Mouse (Mus musculus): ENCODE data around the gene Wdr43. TPM values are rescaled to one million over a fixed set of nuclear protein-coding genes. Genes with fewer than 3 reads are reported as not detected.

Wdr43 gene
- polyA plus RNA-seq, 1 experiment, result 24.1 TPM

- H3K4me2 ChIP-seq (ENCODE audit: low read depth), result no peak overlapping the region
- TF ChIP-seq E2F4 (IDR thresholded peaks at IDR 0.05; ENCODE audit: insufficient read depth) (no peak), MAX (IDR thresholded peaks at IDR 0.05; ENCODE audit: low read depth) (no peak), POLR2AphosphoS2 (IDR thresholded peaks at IDR 0.05; ENCODE audit: insufficient read length, low read depth) (no peak)
- no peaks in the 10 kb centered on the region for H3K36me3 ChIP-seq (ENCODE audit: control insufficient read depth, insufficient read depth)
- H3K4me3 ChIP-seq, result no peak overlapping the region
- no peaks in the 10 kb centered on the region for H3K27me3 ChIP-seq (ENCODE audit: control insufficient read depth, insufficient read depth, insufficient read length)
- no peak overlapping the region for H3ac ChIP-seq (ENCODE audit: control insufficient read depth, insufficient read length)
- no peaks in the 10 kb centered on the region for H3K79me2 ChIP-seq (ENCODE audit: control insufficient read depth, insufficient read depth)
Measured at GRCm38 (mm10) chr17:71707715-71708114, 92.0 kb downstream of the Wdr43 start.

Other genes with a start within 250 kb of the Wdr43 start
- 0.10 TPM for gene Gm4707, start 156.0 kb upstream of the Wdr43 start, polyA plus RNA-seq (2012; fragmentation: generic; extraction: Trizol)
- gene Smchd1, start 140.6 kb upstream of the Wdr43 start, polyA plus RNA-seq (2012; fragmentation: generic; extraction: Trizol), result 7.8 TPM
- 8.9 TPM for gene Ndc80, start 89.0 kb upstream of the Wdr43 start, polyA plus RNA-seq (2012; fragmentation: generic; extraction: Trizol)
- gene Spdya, start 63.8 kb upstream of the Wdr43 start, polyA plus RNA-seq (2012; fragmentation: generic; extraction: Trizol), result 0.08 TPM
- 0.31 TPM for gene Togaram2, start 57.4 kb downstream of the Wdr43 start, polyA plus RNA-seq (2012; fragmentation: generic; extraction: Trizol)
- gene Pcare, start 137.0 kb downstream of the Wdr43 start, polyA plus RNA-seq (2012; fragmentation: generic; extraction: Trizol), result not detected
- 4.2 TPM for gene Clip4, start 152.6 kb downstream of the Wdr43 start, polyA plus RNA-seq (2012; fragmentation: generic; extraction: Trizol)